Mouse (Mus musculus) liver, embryonic 16.5 days (tissue): ENCODE measurements at regions not wholly inside any gene's neighbourhood (a gene's known extent, or its start where the extent isn't known, plus 50 kb on each side); places are given as distances from the start of the nearest gene placed in this dataset.

ENCODE experiments used
- ATAC-seq: fragments of 200-750 bp; cut with Nextera tagmentation; 2 replicates; pipeline ENCODE4 v1.8.0; 2017; ENCODE audit warnings: low read depth, mild to moderate bottlenecking, moderate number of reproducible peaks, moderate library complexity
- H3K27ac ChIP-seq: fragments of 300-500 bp; sonication (generic); 2 replicates; pipeline ENCODE4 v1.5.1; 2014; ENCODE audit warnings: mild to moderate bottlenecking, low read length
- H3K27me3 ChIP-seq: fragments of 300-500 bp; sonication (generic); 2 replicates; pipeline ENCODE4 v1.6.1; 2014; ENCODE audit warnings: low read depth, low read length, mixed read lengths; ENCODE audit not compliant: control insufficient read depth, insufficient read depth
- H3K36me3 ChIP-seq: fragments of 300-500 bp; sonication (generic); 2 replicates; pipeline ENCODE4 v1.6.1; 2014; ENCODE audit warnings: mild to moderate bottlenecking; ENCODE audit not compliant: control insufficient read depth, insufficient read depth
- H3K4me1 ChIP-seq: fragments of 300-500 bp; sonication (generic); 2 replicates; pipeline ENCODE4 v1.6.1; 2014; ENCODE audit warnings: low read depth, low read length, mixed read lengths; ENCODE audit not compliant: control insufficient read depth
- H3K4me2 ChIP-seq: fragments of 300-500 bp; sonication (generic); 2 replicates; pipeline ENCODE4 v1.6.1; 2014; ENCODE audit warnings: low read depth, low read length, mixed read lengths
- H3K4me3 ChIP-seq: fragments of 300-500 bp; sonication (generic); 2 replicates; pipeline ENCODE4 v1.5.1; 2014; ENCODE audit warnings: low read depth, mild to moderate bottlenecking, low read length
- H3K9ac ChIP-seq: fragments of 300-500 bp; sonication (generic); 2 replicates; pipeline ENCODE4 v1.6.1; 2014; ENCODE audit warnings: low read depth, low read length
- H3K9me3 ChIP-seq: fragments of 300-500 bp; sonication (generic); replicated peaks from 2 replicates; pipeline ENCODE4 v1.6.1; 2016; ENCODE audit warnings: low read length; ENCODE audit not compliant: control insufficient read depth
- WGBS: fragments of 180-500 bp; shearing (Covaris S2); extraction: QIAGEN DNeasy Blood & Tissue Kit; methylation state at CpG from one replicate; pipeline ENCODE4 v1.1.7; 2014; ENCODE audit not compliant: insufficient replicate concordance; 5-methylcytosine and 5-hydroxymethylcytosine counted together

- no peak for ATAC-seq
- Histone ChIP-seq H3K36me3 (no peaks in the 10 kb centered on the region), H3K4me3 (no peak overlapping the region), H3K4me1 (no peaks in the 10 kb centered on the region), H3K4me2 (no peak overlapping the region), H3K27me3 (no peaks in the 10 kb centered on the region), H3K9me3 (no peaks in the 10 kb centered on the region), H3K27ac (no peak overlapping the region), H3K9ac (no peak overlapping the region)
- WGBS, result 70% methylated on average over 4 of the region's 4 CpGs
Observed at GRCm38 (mm10) chr3:115515645-115516044, 199.2 kb downstream of the S1pr1 start.

- Histone ChIP-seq H3K9me3 (no peaks in the 10 kb centered on the region), H3K36me3 (no peaks in the 10 kb centered on the region), H3K4me2 (no peak overlapping the region), H3K4me3 (no peak overlapping the region), H3K27ac (no peak overlapping the region), H3K9ac (no peak overlapping the region), H3K27me3 (no peaks in the 10 kb centered on the region), H3K4me1 (no peaks in the 10 kb centered on the region)
- 74% methylated on average over 4 of the region's 4 CpGs for WGBS
- no peak for ATAC-seq
Observed at GRCm38 (mm10) chr3:115509658-115510057, 205.2 kb downstream of the S1pr1 start.

GRCm38 (mm10) chr3:115497420-115497819, 217.5 kb downstream of the S1pr1 start:
- no peaks in the 10 kb centered on the region for H3K4me1 ChIP-seq
- no peak overlapping the region for H3K9ac ChIP-seq
- no peaks in the 10 kb centered on the region for H3K27me3 ChIP-seq
- 56% methylated on average over 1 of the region's 1 CpGs for WGBS
- no peak overlapping the region for H3K27ac ChIP-seq
- no peaks in the 10 kb centered on the region for H3K36me3 ChIP-seq
- H3K9me3 ChIP-seq, result no peaks in the 10 kb centered on the region
- ATAC-seq, result no peak
- H3K4me3 ChIP-seq, result no peak overlapping the region
- no peak overlapping the region for H3K4me2 ChIP-seq

GRCm38 (mm10) chr3:115496110-115496509, 218.8 kb downstream of the S1pr1 start:
- H3K36me3 ChIP-seq, result no peaks in the 10 kb centered on the region
- H3K4me3 ChIP-seq, result no peak overlapping the region
- no peaks in the 10 kb centered on the region for H3K27me3 ChIP-seq
- no peak for ATAC-seq
- H3K27ac ChIP-seq, result no peak overlapping the region
- no peak overlapping the region for H3K9ac ChIP-seq
- no peak overlapping the region for H3K4me2 ChIP-seq
- 42% methylated on average over 3 of the region's 3 CpGs for WGBS
- no peaks in the 10 kb centered on the region for H3K9me3 ChIP-seq
- H3K4me1 ChIP-seq, result no peaks in the 10 kb centered on the region

- no peak for ATAC-seq
Observed at GRCm38 (mm10) chr3:115495692-115496091, 219.2 kb downstream of the S1pr1 start.

GRCm38 (mm10) chr3:115468980-115469379, 245.9 kb downstream of the S1pr1 start:
- no peak overlapping the region for H3K4me3 ChIP-seq

More at GRCm38 (mm10) chr3:115495692-115496091, 219.2 kb downstream of the S1pr1 start:
- no peak overlapping the region for H3K9ac ChIP-seq
- no peaks in the 10 kb centered on the region for H3K4me1 ChIP-seq
- H3K36me3 ChIP-seq, result no peaks in the 10 kb centered on the region
- no peaks in the 10 kb centered on the region for H3K9me3 ChIP-seq
- H3K4me2 ChIP-seq, result no peak overlapping the region
- H3K27me3 ChIP-seq, result no peaks in the 10 kb centered on the region
- H3K27ac ChIP-seq, result no peak overlapping the region
- H3K4me3 ChIP-seq, result no peak overlapping the region

GRCm38 (mm10) chr3:115467850-115468249, 247.0 kb downstream of the S1pr1 start:
- no peak for ATAC-seq
- Histone ChIP-seq H3K4me2 (no peak overlapping the region), H3K27ac (no peak overlapping the region), H3K9ac (no peak overlapping the region), H3K27me3 (no peaks in the 10 kb centered on the region), H3K4me1 (no peaks in the 10 kb centered on the region), H3K4me3 (no peak overlapping the region), H3K36me3 (no peaks in the 10 kb centered on the region), H3K9me3 (no peaks in the 10 kb centered on the region)
- 46% methylated on average over 2 of the region's 2 CpGs for WGBS

More at GRCm38 (mm10) chr3:115468980-115469379, 245.9 kb downstream of the S1pr1 start:
- 59% methylated on average over 4 of the region's 4 CpGs for WGBS
- Histone ChIP-seq H3K27ac (no peak overlapping the region), H3K27me3 (no peaks in the 10 kb centered on the region), H3K9ac (no peak overlapping the region), H3K9me3 (no peaks in the 10 kb centered on the region), H3K4me2 (no peak overlapping the region), H3K36me3 (no peaks in the 10 kb centered on the region), H3K4me1 (no peaks in the 10 kb centered on the region)
- ATAC-seq, result no peak

GRCm38 (mm10) chr3:115462623-115463022, 252.2 kb downstream of the S1pr1 start:
- Histone ChIP-seq H3K4me2 (no peak overlapping the region), H3K27me3 (no peaks in the 10 kb centered on the region), H3K27ac (no peak overlapping the region), H3K36me3 (no peaks in the 10 kb centered on the region), H3K4me3 (no peak overlapping the region), H3K9me3 (no peaks in the 10 kb centered on the region), H3K4me1 (no peaks in the 10 kb centered on the region), H3K9ac (no peak overlapping the region)
- no peak for ATAC-seq
- 55% methylated on average over 3 of the region's 3 CpGs for WGBS
